Mouse (Mus musculus) forebrain, embryonic 10.5 days (tissue): ENCODE measurements at regions not wholly inside any gene's neighbourhood (a gene's known extent, or its start where the extent isn't known, plus 50 kb on each side); places are given as distances from the start of the nearest gene placed in this dataset.

Source experiments
- DNase-seq: peaks from one replicate; pipeline ENCODE4 v3.0.0-alpha.2; 2017; ENCODE audit warnings: low spot score; ENCODE audit errors: extremely low spot score
- H3K27ac ChIP-seq: fragments of 300-500 bp; sonication (generic); 2 replicates; pipeline ENCODE4 v1.5.1; 2016; ENCODE audit warnings: mild to moderate bottlenecking
- H3K27me3 ChIP-seq: fragments of 300-500 bp; sonication (generic); 2 replicates; pipeline ENCODE4 v1.6.1; 2016; ENCODE audit warnings: mild to moderate bottlenecking; ENCODE audit not compliant: poor library complexity, severe bottlenecking
- H3K36me3 ChIP-seq: fragments of 300-500 bp; sonication (generic); replicated peaks from 2 replicates; pipeline ENCODE4 v1.6.1; 2016; ENCODE audit warnings: mild to moderate bottlenecking, moderate library complexity
- H3K4me1 ChIP-seq: fragments of 300-500 bp; sonication (generic); 2 replicates; pipeline ENCODE4 v1.6.1; 2016
- H3K4me3 ChIP-seq: fragments of 300-500 bp; sonication (generic); 2 replicates; pipeline ENCODE4 v1.5.1; 2016; ENCODE audit warnings: mild to moderate bottlenecking, moderate library complexity
- H3K9me3 ChIP-seq: fragments of 300-500 bp; sonication (generic); 2 replicates; pipeline ENCODE4 v1.6.1; 2016; ENCODE audit warnings: mild to moderate bottlenecking, moderate library complexity
- WGBS: fragments of 180-500 bp; shearing (Covaris S2); methylation state at CpG from one replicate; pipeline ENCODE4 v1.1.7; 2016; 5-methylcytosine and 5-hydroxymethylcytosine counted together

GRCm38 (mm10) chr5:15773839-15774238 is 59.8 kb upstream of the Speer4c start:
- DNase-seq, result no peak
- WGBS, result 36% methylated on average over 3 of the region's 3 CpGs
- no peak overlapping the region for H3K27ac ChIP-seq
- no peak overlapping the region for H3K4me3 ChIP-seq
- H3K27me3 ChIP-seq, result no peaks in the 10 kb centered on the region
- no peaks in the 10 kb centered on the region for H3K36me3 ChIP-seq
- H3K9me3 ChIP-seq, result no peaks in the 10 kb centered on the region
- H3K4me1 ChIP-seq, result no peaks in the 10 kb centered on the region

GRCm38 (mm10) chr5:15774567-15774966 is 60.5 kb upstream of the Speer4c start:
- H3K9me3 ChIP-seq, result no peaks in the 10 kb centered on the region
- H3K36me3 ChIP-seq, result no peaks in the 10 kb centered on the region
- no peak overlapping the region for H3K27ac ChIP-seq
- 19% methylated on average over 3 of the region's 3 CpGs for WGBS
- no peak for DNase-seq
- no peaks in the 10 kb centered on the region for H3K4me1 ChIP-seq
- no peak overlapping the region for H3K4me3 ChIP-seq
- H3K27me3 ChIP-seq, result no peaks in the 10 kb centered on the region

- Histone ChIP-seq H3K4me3 (no peak overlapping the region), H3K27ac (no peak overlapping the region), H3K9me3 (no peaks in the 10 kb centered on the region), H3K36me3 (no peaks in the 10 kb centered on the region), H3K4me1 (no peaks in the 10 kb centered on the region), H3K27me3 (no peaks in the 10 kb centered on the region)
- no peak for DNase-seq
- WGBS, result 83% methylated on average over 3 of the region's 3 CpGs
Measured at GRCm38 (mm10) chr5:15776106-15776505, 62.0 kb upstream of the Speer4c start.

- Histone ChIP-seq H3K27ac (no peak overlapping the region), H3K36me3 (no peaks in the 10 kb centered on the region), H3K9me3 (0 out of 2 replicates have a peak, but pooled peaks cover 4% of the 10 kb centered on the region), H3K27me3 (no peaks in the 10 kb centered on the region), H3K4me1 (no peaks in the 10 kb centered on the region), H3K4me3 (no peak overlapping the region)
- DNase-seq, result no peak
- WGBS, result 78% methylated on average over 5 of the region's 5 CpGs
Measured at GRCm38 (mm10) chr5:15803583-15803982, 89.5 kb upstream of the Speer4c start.

GRCm38 (mm10) chr5:15816864-15817263 is 102.8 kb upstream of the Speer4c start:
- Histone ChIP-seq H3K27me3 (no peaks in the 10 kb centered on the region), H3K27ac (no peak overlapping the region), H3K9me3 (no peaks in the 10 kb centered on the region), H3K4me3 (no peak overlapping the region), H3K4me1 (peaks cover 7% of the 10 kb centered on the region; the same call in 1 of the 2 replicates), H3K36me3 (no peaks in the 10 kb centered on the region)
- WGBS, result 81% methylated on average over 3 of the region's 3 CpGs
- DNase-seq, result no peak

- WGBS, result 33% methylated on average over 3 of the region's 3 CpGs
- DNase-seq, result no peak
- Histone ChIP-seq H3K4me3 (no peak overlapping the region), H3K27me3 (no peaks in the 10 kb centered on the region), H3K9me3 (no peaks in the 10 kb centered on the region), H3K27ac (no peak overlapping the region), H3K36me3 (no peaks in the 10 kb centered on the region), H3K4me1 (peaks cover 7% of the 10 kb centered on the region; the same call in 1 of the 2 replicates)
Measured at GRCm38 (mm10) chr5:15817366-15817765, 103.3 kb upstream of the Speer4c start.

GRCm38 (mm10) chr5:15822989-15823388 is 108.9 kb upstream of the Speer4c start:
- no peaks in the 10 kb centered on the region for H3K27me3 ChIP-seq
- H3K4me3 ChIP-seq, result no peak overlapping the region
- peaks cover 3% of the 10 kb centered on the region for H3K9me3 ChIP-seq
- DNase-seq, result no peak
- WGBS, result 88% methylated on average over 3 of the region's 3 CpGs
- H3K27ac ChIP-seq, result no peak overlapping the region
- H3K4me1 ChIP-seq, result no peaks in the 10 kb centered on the region
- no peaks in the 10 kb centered on the region for H3K36me3 ChIP-seq

GRCm38 (mm10) chr5:15831527-15831926 is 103.0 kb upstream of the Cacna2d1 start:
- no peaks in the 10 kb centered on the region for H3K36me3 ChIP-seq
- no peak overlapping the region for H3K27ac ChIP-seq
- no peaks in the 10 kb centered on the region for H3K4me1 ChIP-seq
- H3K4me3 ChIP-seq, result no peak overlapping the region
- no peaks in the 10 kb centered on the region for H3K27me3 ChIP-seq
- WGBS, result 87% methylated on average over 1 of the region's 1 CpGs
- H3K9me3 ChIP-seq, result peaks cover 13% of the 10 kb centered on the region
- no peak for DNase-seq

GRCm38 (mm10) chr5:15832338-15832737 is 102.2 kb upstream of the Cacna2d1 start:
- Histone ChIP-seq H3K4me3 (no peak overlapping the region), H3K4me1 (no peaks in the 10 kb centered on the region), H3K36me3 (no peaks in the 10 kb centered on the region), H3K27ac (no peak overlapping the region), H3K27me3 (no peaks in the 10 kb centered on the region), H3K9me3 (peaks cover 13% of the 10 kb centered on the region)
- DNase-seq, result no peak
- WGBS, result 94% methylated on average over 1 of the region's 1 CpGs

- H3K4me1 ChIP-seq, result no peaks in the 10 kb centered on the region
- no peaks in the 10 kb centered on the region for H3K9me3 ChIP-seq
- H3K4me3 ChIP-seq, result no peak overlapping the region
- no peak overlapping the region for H3K27ac ChIP-seq
- H3K36me3 ChIP-seq, result no peaks in the 10 kb centered on the region
- H3K27me3 ChIP-seq, result peaks cover 7% of the 10 kb centered on the region; the same call in 1 of the 2 replicates
- peak; percentile 48 for DNase-seq
- 38% methylated on average over 17 of the region's 17 CpGs for WGBS
Measured at GRCm38 (mm10) chr5:15838108-15838972, 96.2 kb upstream of the Cacna2d1 start.

- Histone ChIP-seq H3K27me3 (no peaks in the 10 kb centered on the region), H3K4me3 (no peak overlapping the region), H3K27ac (no peak overlapping the region), H3K4me1 (peaks cover 4% of the 10 kb centered on the region; the same call in 1 of the 2 replicates), H3K9me3 (no peaks in the 10 kb centered on the region), H3K36me3 (no peaks in the 10 kb centered on the region)
- no peak for DNase-seq
- 92% methylated on average over 2 of the region's 2 CpGs for WGBS
Measured at GRCm38 (mm10) chr5:15846790-15847189, 87.7 kb upstream of the Cacna2d1 start.

GRCm38 (mm10) chr5:15849520-15849919 is 85.0 kb upstream of the Cacna2d1 start:
- H3K27ac ChIP-seq, result no peak overlapping the region
- H3K27me3 ChIP-seq, result no peaks in the 10 kb centered on the region
- no peak for DNase-seq
- no peaks in the 10 kb centered on the region for H3K9me3 ChIP-seq
- H3K36me3 ChIP-seq, result no peaks in the 10 kb centered on the region
- H3K4me1 ChIP-seq, result peaks cover 4% of the 10 kb centered on the region; the same call in 1 of the 2 replicates
- no peak overlapping the region for H3K4me3 ChIP-seq
- 94% methylated on average over 5 of the region's 5 CpGs for WGBS

- WGBS, result 64% methylated on average over 7 of the region's 7 CpGs
- no peak for DNase-seq
- no peaks in the 10 kb centered on the region for H3K9me3 ChIP-seq
Measured at GRCm38 (mm10) chr5:15850126-15850801, 84.2 kb upstream of the Cacna2d1 start.

More at GRCm38 (mm10) chr5:15850126-15850801, 84.2 kb upstream of the Cacna2d1 start:
- Histone ChIP-seq H3K27ac (no peak overlapping the region), H3K27me3 (no peaks in the 10 kb centered on the region), H3K4me3 (no peak overlapping the region), H3K36me3 (no peaks in the 10 kb centered on the region), H3K4me1 (peaks cover 4% of the 10 kb centered on the region; the same call in 1 of the 2 replicates)
